Mouse (Mus musculus) frontal cortex, postnatal 25 days (tissue): ENCODE data around the gene Odf2.
"Not testable (repeated sequence)": the region's sequence is repeated elsewhere in the genome, so short reads cannot be mapped to it uniquely, and the experiment has no call there.

Experiments used
- DNase-seq, 2 experiments: peaks; one replicate each; pipeline ENCODE4 v3.0.0; 2022; ENCODE audit warnings: low spot score in 2 of 2

The Odf2 gene

DNA sequence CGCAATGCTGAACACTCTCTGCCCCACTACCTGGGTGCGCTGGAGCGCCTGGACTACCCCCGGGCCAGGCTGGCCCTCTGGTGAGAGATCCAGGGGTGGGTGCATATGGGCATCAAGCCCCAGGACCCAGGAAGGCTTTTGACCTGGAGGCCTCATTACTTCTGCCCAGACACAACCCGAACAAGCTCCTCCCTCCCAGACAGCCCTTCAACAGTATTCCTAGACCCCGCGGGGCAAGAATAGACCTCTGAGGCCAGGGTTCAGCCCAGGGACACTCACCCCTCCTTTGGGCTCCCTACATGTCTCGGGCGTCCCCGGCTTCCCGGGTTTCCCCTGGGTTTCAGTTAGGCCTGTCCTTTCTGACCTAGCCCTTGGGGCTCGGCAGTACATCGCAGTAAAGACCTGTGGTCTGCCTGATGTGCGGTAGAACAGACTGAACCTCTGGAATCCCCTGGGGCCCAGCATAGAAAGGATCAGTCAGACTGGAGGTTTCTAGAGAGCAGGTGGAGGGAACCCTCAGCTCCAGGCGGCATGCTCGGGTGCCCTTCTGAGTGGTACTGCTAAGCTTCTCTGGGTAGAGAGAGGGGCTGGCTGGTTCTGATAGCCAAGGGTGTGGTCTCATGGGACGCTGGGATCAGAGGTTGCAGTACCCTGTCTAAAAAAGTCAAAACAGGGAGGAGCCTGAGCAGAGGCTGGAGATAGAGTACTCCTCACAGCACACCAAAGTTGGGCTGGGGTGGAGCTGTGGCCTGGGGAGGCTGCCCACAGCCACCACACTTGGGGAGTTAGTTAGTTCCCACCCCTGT lies 19.2 kb upstream of the Odf2 start:
- no peak for DNase-seq

DNA sequence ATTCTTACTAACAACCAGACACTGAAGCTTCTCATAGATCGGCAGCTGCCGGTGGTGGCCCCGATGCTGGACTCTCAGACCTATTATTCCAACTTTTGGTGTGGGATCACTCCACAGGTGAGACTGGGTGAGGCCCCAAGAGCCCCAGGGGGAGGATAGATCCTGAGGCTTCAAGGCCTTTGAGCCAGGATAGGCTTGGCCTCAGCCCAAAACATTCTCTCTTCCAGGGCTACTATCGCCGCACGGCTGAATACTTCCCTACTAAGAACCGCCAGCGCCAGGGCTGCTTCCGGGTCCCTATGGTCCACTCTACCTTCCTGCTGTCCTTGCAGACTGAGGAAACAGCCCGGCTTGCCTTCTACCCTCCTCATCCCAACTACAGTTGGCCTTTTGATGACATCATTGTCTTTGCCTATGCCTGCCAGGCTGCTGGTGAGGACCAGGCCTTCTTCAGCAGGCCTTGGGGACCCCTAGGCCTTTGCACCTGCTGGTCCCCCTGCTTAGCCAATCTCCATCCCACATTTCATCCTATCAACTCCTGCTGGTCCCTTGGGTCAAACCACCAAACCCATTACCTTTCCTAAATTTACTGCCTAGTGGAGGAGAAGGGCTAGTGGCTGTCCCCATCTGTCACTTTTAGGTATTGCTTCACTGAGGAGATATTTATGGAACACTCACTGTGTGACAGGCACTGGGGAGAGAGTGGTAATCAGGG lies 16.3 kb upstream of the Odf2 start:
- DNase-seq: no peak

DNA sequence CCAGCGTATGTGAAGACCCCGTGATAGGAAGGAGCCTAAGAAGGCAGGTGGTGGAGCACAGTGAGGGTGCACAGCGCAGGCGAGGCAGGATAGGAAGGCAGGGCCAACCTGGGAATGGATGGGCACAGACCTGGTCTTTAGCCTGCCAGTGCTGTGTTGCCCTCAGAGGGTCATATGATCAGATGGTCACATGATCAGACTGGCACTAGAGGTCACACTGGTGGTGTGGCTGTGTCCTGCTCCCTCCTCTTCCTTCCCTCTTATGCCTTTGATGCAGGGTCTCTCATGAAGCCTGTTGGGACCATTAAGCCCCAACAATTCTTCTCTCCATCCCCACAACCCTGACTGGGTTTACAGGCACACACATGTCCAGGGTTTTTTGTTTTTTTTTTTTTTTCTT lies 15.2 kb upstream of the Odf2 start:
- no peak for DNase-seq

DNA sequence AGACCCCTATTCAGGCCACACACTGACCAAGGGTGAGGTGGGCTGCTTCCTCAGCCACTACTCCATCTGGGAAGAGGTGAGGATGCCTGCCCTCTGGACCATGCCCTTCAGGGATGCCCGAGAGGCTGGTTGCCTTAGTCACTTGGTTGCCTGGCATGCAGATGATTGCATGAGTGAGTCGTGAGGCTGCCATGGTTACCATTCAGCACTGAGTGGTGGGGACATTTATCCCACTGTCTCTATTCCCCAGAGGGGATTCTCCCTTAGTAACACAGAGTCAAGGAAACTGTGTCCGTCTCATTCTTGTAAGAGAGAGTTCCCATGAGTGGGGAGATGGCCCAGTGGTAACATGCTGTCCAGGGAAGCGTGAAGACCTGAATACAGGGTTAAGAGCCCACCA lies 11.0 kb upstream of the Odf2 start:
- DNase-seq: no peak

DNA sequence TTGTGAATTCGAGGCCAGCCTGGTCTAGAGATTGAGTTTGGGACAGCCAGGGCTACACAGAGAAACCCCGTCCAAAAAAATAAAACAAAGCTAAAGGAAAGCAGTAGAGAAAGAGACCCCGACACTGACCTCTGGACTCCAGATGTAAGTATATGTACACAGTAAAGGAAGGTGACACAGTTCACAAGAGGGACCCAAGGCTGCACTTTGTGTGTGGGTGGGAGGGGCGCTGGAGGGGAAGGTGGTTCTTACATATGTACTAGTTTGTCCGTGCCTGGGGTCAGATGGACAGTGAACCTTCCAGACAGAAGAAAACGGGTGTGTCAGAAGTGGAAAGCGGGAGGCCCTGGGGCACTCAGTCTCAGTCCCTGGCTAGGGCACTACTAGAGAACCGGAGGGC lies 9.8 kb upstream of the Odf2 start:
- no peak for DNase-seq

DNA sequence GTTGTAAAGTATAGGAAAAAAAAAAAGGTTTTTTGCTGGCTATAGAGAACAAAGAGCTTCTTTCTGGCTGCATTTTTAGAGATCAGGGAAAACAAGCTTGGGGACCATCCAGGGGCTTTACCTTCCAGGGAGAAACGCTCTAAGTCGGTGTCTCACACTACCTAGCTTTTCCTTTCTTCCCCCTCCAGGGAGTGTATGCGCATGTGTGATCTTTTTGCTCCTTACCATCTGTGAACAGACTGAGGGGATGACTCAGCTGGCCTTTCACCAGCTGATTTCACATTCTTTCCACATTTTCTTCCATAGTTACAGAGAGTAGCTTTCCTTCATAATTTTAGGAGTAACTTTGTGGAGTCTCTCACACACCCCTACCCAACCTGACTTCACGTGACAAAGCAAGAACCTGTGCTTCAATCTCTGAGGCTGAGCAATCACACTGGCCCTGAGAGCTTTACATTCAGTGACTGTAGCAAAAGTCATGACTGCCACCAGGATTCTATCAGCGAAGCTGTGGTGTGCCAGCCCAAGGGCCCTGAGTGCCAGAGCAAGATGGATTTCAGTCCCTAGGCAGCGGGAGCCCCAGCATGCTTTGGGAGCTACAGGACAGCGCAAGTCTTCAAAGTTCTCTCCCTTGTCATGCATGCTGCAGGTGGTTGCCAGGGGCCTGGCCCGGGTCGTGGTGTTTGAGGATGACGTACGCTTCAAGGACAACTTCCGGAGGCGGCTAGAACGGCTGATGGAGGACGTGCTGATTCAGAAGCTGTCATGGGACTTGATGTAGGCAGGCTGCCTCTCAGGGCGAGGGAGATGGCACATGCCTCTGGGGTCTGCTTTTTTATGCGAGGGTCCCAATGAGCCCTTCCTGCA lies 8.8 kb upstream of the Odf2 start:
- DNase-seq: no peak

DNA sequence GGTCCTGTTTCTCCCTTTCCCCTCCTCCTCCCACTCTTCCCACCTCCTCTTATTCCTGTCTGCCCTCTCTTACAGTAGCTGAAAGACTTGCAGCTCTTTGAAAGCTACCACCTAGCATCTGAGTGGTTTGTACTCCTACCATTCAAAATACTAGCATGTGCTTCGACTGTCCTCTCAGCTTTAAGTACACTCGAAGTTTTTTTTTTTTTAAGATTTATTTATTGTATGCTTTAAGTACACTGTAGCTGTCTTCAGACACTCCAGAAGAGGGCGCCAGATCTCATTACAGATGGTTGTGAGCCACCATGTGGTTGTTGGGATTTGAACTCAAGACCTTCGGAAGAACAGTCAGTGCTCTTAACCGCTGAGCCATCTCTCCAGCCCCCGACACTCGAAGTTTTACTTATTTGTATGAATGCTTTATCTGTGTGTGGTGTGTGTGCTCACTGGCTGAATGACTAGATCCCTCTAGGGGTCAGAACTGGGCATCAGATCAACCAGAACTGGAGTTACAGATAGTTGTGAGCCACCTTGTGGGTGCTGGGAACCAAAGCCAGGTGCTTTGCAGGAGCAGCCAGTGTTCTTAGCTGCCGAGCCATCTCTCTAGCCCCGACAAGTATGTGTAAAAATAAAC lies 2.2 kb upstream of the Odf2 start:
- not testable (repeated sequence) for DNase-seq

DNA sequence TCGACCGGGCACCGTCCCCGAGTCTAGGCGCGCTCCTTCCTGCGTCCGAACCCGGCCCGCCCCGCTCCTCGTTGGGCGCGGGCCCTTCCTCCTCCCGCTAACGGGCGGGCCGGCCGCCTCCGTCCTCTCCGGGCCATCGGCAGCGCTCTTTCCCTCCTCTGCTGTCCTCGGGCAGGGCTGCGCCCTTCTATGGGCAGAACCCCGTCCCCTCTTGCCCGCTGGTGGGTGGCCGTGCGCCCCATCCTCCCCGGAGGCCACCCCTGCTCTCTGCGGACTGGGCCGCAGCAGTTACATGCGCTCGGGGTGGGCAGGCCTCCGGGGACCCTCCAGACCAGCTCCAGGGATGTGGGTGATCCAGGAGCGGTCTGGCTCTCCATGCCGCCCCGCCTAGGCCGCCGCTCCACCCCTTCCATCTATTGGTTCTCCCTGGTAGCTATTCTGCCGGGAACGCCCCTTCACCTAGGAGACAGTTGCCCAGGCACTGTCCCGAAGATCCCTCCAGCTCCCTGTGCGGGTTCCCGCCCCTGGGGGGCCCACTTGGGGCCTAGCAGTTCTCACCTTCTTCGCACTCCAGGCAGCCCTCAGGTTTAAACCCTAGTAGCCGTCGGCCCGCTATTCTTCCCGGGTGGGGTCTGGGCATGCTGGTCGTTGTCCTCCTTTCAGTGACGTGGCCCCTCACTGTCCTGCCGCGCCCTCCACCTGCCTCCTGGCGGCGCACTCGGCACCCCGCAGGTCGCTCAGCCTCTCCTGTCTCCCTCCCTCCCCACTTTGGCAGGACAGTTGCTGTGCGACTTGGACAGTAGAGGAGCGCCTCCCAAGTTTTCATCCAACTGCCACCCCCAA lies 1.2 kb downstream of the Odf2 start:
- peak; percentile 59 to 67 for DNase-seq

DNA sequence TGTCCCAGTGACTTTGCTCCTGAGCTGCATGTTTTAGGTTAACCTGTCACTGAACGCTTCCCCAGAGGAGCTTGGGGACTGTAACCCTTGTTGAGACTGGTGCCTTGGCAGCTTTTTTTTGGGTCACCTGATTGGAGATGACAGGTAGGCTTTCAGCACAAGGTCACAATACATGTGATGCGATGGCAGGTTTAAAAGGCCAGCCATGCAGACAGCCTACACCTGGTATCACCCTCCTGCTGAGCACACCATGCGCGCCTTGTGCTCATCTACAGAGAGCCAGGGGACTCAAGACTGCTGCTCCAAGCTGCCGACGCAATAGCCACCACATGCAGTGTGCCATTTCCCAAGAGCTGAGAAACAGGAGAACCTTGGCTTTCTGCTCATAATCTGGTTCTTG lies 2.8 kb downstream of the Odf2 start:
- no peak for DNase-seq

DNA sequence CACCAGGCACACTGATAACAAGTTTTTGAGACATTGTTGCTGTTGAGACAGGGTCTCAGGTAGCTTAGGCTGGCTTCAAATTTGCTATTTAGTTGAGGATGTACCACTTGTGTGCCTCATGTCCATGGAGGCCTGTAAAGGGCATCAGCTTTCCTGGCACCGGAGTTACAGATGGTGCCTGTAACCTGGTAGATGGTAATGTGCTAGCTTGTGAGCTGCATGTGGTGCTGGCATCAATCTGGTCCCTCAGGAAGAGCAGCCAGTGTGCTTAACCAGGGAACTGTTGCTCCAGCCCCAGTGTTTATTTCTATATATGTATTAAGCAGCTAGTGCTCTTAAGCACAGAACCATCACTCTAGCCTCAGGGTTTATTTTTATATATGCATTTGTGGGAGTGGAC lies 7.0 kb downstream of the Odf2 start:
- DNase-seq: no peak

DNA sequence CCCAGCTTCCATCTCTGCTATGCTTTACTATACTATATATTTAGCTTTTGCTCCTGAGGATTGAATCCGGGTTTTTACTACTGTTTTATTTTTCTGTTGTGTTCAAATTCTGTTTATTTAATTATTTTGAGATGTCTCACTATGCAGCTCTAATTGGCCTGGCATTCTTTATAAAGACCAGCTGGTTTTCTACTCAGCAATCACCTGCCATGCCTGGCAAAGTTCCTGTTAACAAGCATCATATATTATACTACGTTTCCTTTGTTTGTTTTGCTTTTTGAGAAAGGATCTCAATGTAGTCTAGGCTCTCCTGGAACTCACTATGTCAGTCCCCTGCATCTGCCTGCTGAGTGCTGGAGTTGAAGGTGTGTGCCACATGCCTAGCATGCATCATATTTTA lies 8.3 kb downstream of the Odf2 start:
- no peak for DNase-seq

DNA sequence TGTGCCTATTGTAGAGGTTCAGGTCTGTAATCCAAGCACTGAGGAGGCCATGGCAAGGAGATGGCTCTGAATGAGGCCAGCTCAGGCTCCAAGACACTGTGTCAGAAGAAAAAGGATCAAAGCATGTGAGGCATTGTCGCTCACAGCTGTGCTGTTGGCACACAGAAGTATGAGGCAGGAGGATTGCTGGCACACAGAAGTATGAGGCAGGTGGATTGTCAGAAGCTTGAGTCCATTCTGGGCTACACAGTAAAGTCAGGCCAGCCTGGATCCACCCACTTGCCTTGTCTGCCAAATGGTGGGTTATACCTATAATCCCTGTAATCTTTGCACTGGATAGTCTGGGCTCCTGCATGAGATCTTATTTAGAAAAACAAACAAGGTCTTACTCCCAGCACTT lies 9.1 kb downstream of the Odf2 start:
- DNase-seq: no peak

DNA sequence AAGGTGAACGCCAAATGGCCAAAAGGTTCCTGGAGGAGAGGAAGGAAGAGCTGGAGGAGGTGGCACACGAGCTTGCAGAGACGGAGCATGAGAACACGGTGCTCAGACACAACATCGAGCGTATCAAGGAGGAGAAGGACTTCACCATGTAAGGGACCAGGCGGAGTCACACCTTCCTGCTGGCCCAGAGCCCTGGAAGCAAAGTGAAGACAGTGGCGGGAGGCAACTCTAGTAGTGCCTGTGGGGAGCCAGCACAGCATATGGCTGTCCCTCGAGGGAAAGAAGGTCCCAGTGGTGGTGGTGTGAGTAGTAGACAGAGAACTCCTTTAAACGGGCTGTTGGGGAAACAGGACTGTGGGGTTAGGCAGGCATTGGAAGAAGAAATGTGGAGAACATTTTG lies 13.2 kb downstream of the Odf2 start:
- no peak for DNase-seq

DNA sequence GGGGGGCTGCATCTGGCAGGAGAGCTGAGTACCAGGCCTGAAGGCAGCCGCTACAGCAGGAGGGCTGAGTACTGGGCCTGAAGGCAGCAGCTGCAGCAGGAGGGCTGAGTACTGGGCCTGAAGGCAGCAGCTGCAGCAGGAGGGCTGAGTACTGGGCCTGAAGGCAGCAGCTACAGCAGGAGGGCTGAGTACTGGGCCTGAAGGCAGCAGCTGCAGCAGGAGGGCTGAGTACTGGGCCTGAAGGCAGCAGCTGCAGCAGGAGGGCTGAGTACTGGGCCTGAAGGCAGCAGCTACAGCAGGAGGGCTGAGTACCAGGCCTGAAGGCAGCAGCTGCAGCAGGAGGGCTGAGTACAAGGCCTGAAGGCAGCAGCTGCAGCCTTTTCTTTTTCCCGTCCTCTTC lies 19.1 kb downstream of the Odf2 start:
- not testable (repeated sequence) for DNase-seq

DNA sequence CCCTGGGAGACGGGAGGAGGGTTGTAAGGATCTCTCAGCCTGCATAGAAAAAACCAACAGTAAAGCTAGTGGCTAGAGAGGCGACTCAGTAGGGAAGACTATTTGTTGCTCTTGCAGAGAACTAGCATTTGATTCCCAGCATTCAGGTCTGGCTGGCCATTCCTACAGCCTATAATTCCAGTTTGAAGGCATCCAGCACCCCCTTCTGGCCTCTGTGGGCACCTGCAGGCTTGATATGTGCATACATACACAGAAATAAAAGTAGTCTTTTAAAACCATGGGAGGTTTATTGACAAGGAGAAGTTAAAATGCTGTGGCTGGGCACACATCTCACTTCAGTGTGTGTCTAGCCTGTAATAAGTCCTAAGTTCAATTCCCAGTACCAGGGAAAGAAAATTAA lies 21.0 kb downstream of the Odf2 start:
- DNase-seq: no peak

DNA sequence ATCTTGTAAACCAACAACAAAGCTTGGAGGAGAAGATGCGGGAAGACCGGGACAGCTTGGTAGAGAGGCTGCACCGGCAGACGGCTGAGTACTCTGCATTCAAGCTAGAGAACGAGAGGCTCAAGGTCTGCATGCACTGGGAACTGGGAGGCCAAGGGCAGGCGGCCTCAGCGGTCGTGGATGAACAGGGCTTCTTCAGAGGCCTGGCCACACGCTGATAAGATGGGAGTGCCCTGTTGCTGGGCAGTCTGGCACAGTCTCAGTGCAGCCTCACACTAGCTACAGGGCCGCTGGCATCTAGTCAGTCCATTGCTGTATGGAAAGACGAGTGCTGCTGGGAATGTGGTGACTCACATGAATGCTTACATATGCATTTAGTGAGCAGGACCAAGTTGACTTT lies 28.6 kb downstream of the Odf2 start:
- no peak for DNase-seq

DNA sequence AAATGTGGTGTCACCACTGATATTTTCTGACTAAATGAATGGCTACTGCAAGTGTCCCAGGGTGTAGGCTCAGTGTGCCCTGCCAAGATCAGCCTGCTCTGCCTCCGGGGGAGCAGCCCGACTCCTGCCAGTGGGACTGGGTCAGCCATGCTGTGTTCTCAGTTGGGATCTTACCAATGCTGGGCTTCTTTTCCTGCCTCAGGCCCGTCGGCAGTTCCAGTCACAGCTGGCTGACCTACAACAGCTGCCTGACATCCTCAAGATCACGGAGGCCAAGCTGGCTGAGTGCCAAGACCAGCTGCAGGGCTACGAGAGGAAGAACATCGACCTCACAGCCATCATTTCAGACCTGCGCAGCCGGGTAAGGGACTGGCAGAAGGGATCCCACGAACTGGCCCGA lies 33.0 kb downstream of the Odf2 start:
- no peak for DNase-seq

DNA sequence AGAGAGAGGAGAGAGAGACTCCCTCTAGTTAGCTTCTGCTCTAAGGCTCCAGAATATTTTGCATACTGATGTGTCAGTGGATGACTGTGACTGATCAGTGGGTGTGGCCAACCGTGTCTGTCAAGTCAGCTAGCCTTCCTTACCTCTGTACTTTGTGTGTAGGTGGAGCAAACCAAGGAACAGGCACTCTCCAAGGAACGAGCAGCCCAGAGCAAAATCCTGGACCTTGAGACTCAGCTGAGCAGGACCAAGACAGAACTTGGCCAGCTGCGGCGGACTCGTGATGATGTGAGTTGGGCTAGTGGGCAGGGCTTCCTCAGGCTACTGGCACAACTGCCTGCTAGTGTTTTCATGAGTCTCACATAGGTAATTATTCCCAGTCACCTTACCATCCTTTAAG lies 37.5 kb downstream of the Odf2 start:
- no peak for DNase-seq

DNA sequence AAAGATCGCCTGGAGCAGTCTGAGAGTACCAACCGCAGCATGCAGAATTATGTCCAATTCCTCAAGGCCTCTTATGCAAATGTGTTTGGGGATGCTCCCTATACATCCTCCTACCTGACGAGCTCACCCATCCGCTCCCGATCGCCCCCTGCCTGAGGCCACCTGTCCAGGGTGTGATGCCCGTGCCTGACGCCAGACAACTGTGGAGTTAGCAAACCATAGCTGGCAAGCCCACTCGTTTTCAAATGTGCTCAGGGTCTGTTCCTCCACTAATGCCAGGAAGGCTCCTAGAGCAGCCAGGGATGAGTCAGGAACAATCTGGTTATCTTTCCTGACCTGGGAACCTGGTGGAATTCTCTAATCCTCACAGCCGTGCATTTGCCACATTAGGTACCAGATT lies 41.5 kb downstream of the Odf2 start:
- DNase-seq: no peak

DNA sequence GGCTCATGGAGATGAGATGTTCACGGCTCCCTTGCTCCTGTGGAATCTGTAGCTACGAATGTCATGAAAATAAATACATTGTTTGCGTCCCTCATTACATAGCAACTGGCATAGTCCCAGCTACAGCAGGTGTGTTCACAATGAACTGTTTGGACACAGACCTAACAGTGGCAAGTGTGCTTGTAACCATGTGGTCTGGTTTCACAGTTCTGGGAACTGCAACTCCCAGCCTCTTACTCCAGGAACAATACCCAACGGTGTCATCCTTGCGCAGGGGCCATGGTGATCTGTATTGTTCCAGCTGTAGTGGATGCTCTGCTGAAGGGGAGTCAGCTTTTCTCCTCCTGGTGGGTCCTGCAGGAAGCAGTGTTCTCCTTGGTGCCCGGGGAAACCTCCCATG lies 42.2 kb downstream of the Odf2 start:
- DNase-seq: no peak

DNA sequence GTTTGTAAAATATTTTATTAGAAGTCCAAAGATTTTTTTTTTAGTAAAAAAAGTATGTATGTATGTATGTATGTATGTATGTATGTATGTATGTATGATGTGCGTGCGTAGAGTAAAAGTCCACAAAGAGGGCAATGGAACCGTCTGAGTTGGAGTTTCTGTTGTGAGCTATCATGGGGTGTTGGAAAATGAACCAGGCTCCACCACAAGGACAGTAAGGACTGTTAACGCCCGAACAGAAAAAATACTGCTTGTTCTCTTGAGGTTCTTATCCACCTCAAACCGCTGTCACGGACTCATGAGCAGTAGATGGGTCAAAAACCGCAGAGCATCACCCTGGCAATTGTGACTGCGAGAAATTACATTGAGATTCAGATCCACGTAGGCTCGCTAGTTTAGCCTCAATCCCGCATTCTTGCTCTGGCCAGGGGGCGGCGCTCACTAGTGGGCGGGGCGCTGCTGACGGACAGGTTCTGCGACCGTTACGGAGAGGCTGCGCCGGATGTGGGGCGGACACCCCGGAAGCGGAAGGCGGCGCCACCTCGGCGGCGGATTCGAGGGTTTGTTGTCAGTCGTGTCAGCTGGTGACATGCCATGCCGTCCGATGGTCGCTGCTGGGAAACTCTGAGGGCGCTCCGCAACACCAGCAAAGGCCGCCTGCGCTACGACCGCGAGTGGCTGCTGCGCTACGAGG lies 46.0 kb downstream of the Odf2 start, which contains the start of gene Gle1:
Gene Gle1, plus strand, starts transcription at position 521 of the 694 bp plus-strand sequence.
- DNase-seq: peak; percentile 90 to 96
